Mouse (Mus musculus) inflammation-experienced regulatory T-cells, adult 6 months (primary cell): ENCODE results near the gene Scn10a. TPM values are rescaled to one million over a fixed set of nuclear protein-coding genes. Genes with fewer than 3 reads are reported as not detected.

Experiments
- ATAC-seq: one replicate; pipeline ENCODE4 v1.8.0; 2017
- polyA plus RNA-seq, 3 experiments: library from polyadenylated mRNA; unstranded; fragments of 100-300 nt; shearing (Covaris generic); gene quantifications; one replicate each; pipeline ENCODE4 v1.2.1; 2017

The Scn10a gene
- polyA plus RNA-seq = not detected

- no peak for ATAC-seq
Observed at GRCm38 (mm10) chr9:119719222-119719621, at the start of gene Scn10a. TSS of gene Scn10a (minus strand) at chr9:119719322.

GRCm38 (mm10) chr9:119768585-119768984 is 49.5 kb upstream of the Scn10a start:
- ATAC-seq = no peak

GRCm38 (mm10) chr9:119760226-119760625 is 41.1 kb upstream of the Scn10a start:
- no peak for ATAC-seq

GRCm38 (mm10) chr9:119759457-119759856 is 40.3 kb upstream of the Scn10a start:
- no peak for ATAC-seq

GRCm38 (mm10) chr9:119751507-119751906 is 32.4 kb upstream of the Scn10a start:
- peak; percentile 61 for ATAC-seq

GRCm38 (mm10) chr9:119749112-119749511 is 30.0 kb upstream of the Scn10a start:
- no peak for ATAC-seq

GRCm38 (mm10) chr9:119743900-119744299 is 24.8 kb upstream of the Scn10a start:
- peak; percentile 97 for ATAC-seq

- ATAC-seq = no peak
Observed at GRCm38 (mm10) chr9:119743312-119743711, 24.2 kb upstream of the Scn10a start.

- ATAC-seq = no peak
Observed at GRCm38 (mm10) chr9:119741101-119741786, 22.1 kb upstream of the Scn10a start.

- no peak for ATAC-seq
Observed at GRCm38 (mm10) chr9:119728412-119729097, 9.4 kb upstream of the Scn10a start.

GRCm38 (mm10) chr9:119726990-119727389 is 7.9 kb upstream of the Scn10a start:
- ATAC-seq = no peak

- no peak for ATAC-seq
Observed at GRCm38 (mm10) chr9:119725293-119725862, 6.3 kb upstream of the Scn10a start.

- ATAC-seq = no peak
Observed at GRCm38 (mm10) chr9:119706700-119707099, 12.4 kb downstream of the Scn10a start.

GRCm38 (mm10) chr9:119691505-119691904 is 27.6 kb downstream of the Scn10a start:
- no peak for ATAC-seq

- ATAC-seq = no peak
Observed at GRCm38 (mm10) chr9:119691001-119691400, 28.1 kb downstream of the Scn10a start.

GRCm38 (mm10) chr9:119687893-119688292 is 31.2 kb downstream of the Scn10a start:
- ATAC-seq = no peak

GRCm38 (mm10) chr9:119686187-119686586 is 32.9 kb downstream of the Scn10a start:
- no peak for ATAC-seq

- no peak for ATAC-seq
Observed at GRCm38 (mm10) chr9:119680896-119681295, 38.2 kb downstream of the Scn10a start.

GRCm38 (mm10) chr9:119664109-119664508 is 55.0 kb downstream of the Scn10a start:
- no peak for ATAC-seq

- ATAC-seq = no peak
Observed at GRCm38 (mm10) chr9:119656111-119656510, 63.0 kb downstream of the Scn10a start.

GRCm38 (mm10) chr9:119653758-119654157 is 65.4 kb downstream of the Scn10a start:
- ATAC-seq = no peak

GRCm38 (mm10) chr9:119646942-119647547 is 72.1 kb downstream of the Scn10a start:
- peak; percentile 64 for ATAC-seq

GRCm38 (mm10) chr9:119641985-119642384 is 77.1 kb downstream of the Scn10a start:
- ATAC-seq = no peak
